Mouse (Mus musculus) lung, adult 2 months (tissue): ENCODE results near the gene Usp37.

ENCODE experiments used
- CTCF ChIP-seq: fragments of 200-500 bp; IDR thresholded peaks from 2 replicates; pipeline ENCODE4 v1.5.1; 2011; ENCODE audit warnings: mild to moderate bottlenecking, low read length, control low read depth; ENCODE audit not compliant: insufficient read depth
- POLR2A ChIP-seq: fragments of 200-500 bp; IDR thresholded peaks from 2 replicates; pipeline ENCODE4 v1.6.1; 2011; ENCODE audit warnings: low read depth, mild to moderate bottlenecking, control low read depth, low read length, borderline replicate concordance; ENCODE audit errors: extremely low read depth

DNA sequence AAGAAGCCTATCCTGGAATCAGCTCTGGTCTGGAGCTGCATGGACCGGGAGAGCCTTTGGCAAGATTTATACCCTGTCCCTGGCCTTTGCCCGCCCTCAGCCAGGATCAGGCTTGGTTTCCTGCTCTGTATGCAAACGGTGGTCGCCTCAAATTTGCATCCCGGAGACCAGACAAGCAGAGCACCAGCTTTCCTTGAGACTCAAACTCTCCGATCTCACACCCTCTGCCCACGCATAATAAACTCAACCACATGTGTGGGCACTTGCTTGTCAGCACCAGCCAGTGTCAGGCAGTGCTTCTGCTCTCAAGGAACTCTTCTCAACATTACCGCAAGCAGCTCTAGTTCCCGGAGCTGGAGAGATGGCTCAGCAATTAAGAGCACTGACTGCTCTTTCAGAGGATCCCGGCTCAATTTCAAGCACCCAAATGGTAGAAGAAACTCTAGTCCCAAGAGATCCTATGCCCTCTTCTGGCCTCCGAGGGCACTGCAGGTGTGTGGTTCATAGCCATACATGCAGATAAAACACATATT lies 146.1 kb downstream of the Usp37 start:
- TF ChIP-seq POLR2A (peak; percentile 16; the same call in 1 of the 2 replicates), CTCF (peak; percentile 60)
